Mouse (Mus musculus): ENCODE data around the gene Uba52.

GRCm38 (mm10) chr8:70495001-70495770, 15.4 kb downstream of the Uba52 start:
- TF ChIP-seq CTCF (IDR thresholded peaks at IDR 0.05; ENCODE audit: extremely low read depth, insufficient read length, insufficient replicate concordance, low read depth, low read length): no peak
- TF ChIP-seq POLR2A (IDR thresholded peaks at IDR 0.05; ENCODE audit: low read depth, low read length): no peak
